Mouse (Mus musculus) heart, embryonic 16.5 days (tissue): Measurements from ENCODE around the gene Gemin5. TPM values are rescaled to one million over a fixed set of nuclear protein-coding genes. Genes with fewer than 3 reads are reported as not detected.
A peak's percentile ranks its signal among the peaks of the same experiment; 100 is the strongest.
"Not testable (repeated sequence)": the region's sequence is repeated elsewhere in the genome, so short reads cannot be mapped to it uniquely, and the experiment has no call there.

ENCODE experiments used
- ATAC-seq: fragments of 200-750 bp; cut with Nextera tagmentation; replicated peaks from 2 replicates; pipeline ENCODE4 v1.8.0; 2017; ENCODE audit warnings: moderate number of reproducible peaks; ENCODE audit not compliant: insufficient read depth, low FRiP score; ENCODE audit errors: extremely low read depth
- H3K27ac ChIP-seq: fragments of 300-500 bp; sonication (generic); 2 replicates; pipeline ENCODE4 v1.5.1; 2014; ENCODE audit warnings: mild to moderate bottlenecking, low read length, control low read depth, moderate library complexity
- H3K27me3 ChIP-seq: fragments of 300-500 bp; sonication (generic); 2 replicates; pipeline ENCODE4 v1.6.1; 2014; ENCODE audit warnings: low read length, mixed read lengths; ENCODE audit not compliant: control insufficient read depth, insufficient read depth
- H3K36me3 ChIP-seq: fragments of 300-500 bp; sonication (generic); 2 replicates; pipeline ENCODE4 v1.6.1; 2014; ENCODE audit not compliant: control insufficient read depth, insufficient read depth
- H3K4me1 ChIP-seq: fragments of 300-500 bp; sonication (generic); 2 replicates; pipeline ENCODE4 v1.6.1; 2014; ENCODE audit warnings: low read length, mixed read lengths; ENCODE audit not compliant: control insufficient read depth, insufficient read depth
- H3K4me2 ChIP-seq: fragments of 300-500 bp; sonication (generic); 2 replicates; pipeline ENCODE4 v1.6.1; 2014; ENCODE audit warnings: low read depth, mild to moderate bottlenecking, control low read depth, low read length
- H3K4me3 ChIP-seq: fragments of 300-500 bp; sonication (generic); 2 replicates; pipeline ENCODE4 v1.5.1; 2014; ENCODE audit warnings: mild to moderate bottlenecking, control low read depth, low read length
- H3K9ac ChIP-seq: fragments of 300-500 bp; sonication (generic); 2 replicates; pipeline ENCODE4 v1.6.1; 2014; ENCODE audit warnings: low read length, control low read depth
- H3K9me3 ChIP-seq: fragments of 300-500 bp; sonication (generic); replicated peaks from 2 replicates; pipeline ENCODE4 v1.6.1; 2016; ENCODE audit warnings: low read length; ENCODE audit not compliant: control insufficient read depth
- WGBS: fragments of 180-500 bp; shearing (Covaris S2); extraction: QIAGEN DNeasy Blood & Tissue Kit; methylation state at CpG from one replicate; pipeline ENCODE4 v1.1.7; 2014; 5-methylcytosine and 5-hydroxymethylcytosine counted together
- polyA plus RNA-seq: library from polyadenylated mRNA; unstranded; fragments of >200 nt; fragmentation: Nextera tagmentation; extraction: Ambion mirVana; gene quantifications from 2 replicates; pipeline ENCODE4 v1.2.1, GENCODE M21; 2015

Gene Gemin5
- 11.5 and 12.4 TPM in 2 replicates for polyA plus RNA-seq

GRCm38 (mm10) chr11:58168167-58168915 is at the start of gene Gemin5:
Gene Gemin5, minus strand, starts transcription at chr11:58168539.
- ATAC-seq = peak; percentile 81
- WGBS = 1% methylated on average over 70 of the region's 71 CpGs
- 0 out of 2 replicates have a peak within 1 kb of the TSS, but pooled peaks have one; percentile 47 for H3K27ac ChIP-seq

GRCm38 (mm10) chr11:58216823-58217222 is 48.5 kb upstream of the Gemin5 start:
- ATAC-seq = no peak
- no peak overlapping the region for H3K4me2 ChIP-seq
- H3K27ac ChIP-seq = no peak overlapping the region
- H3K9me3 ChIP-seq = no peaks in the 10 kb centered on the region
- 79% methylated on average over 6 of the region's 6 CpGs for WGBS
- H3K9ac ChIP-seq = no peak overlapping the region
- H3K36me3 ChIP-seq = no peaks in the 10 kb centered on the region
- no peak overlapping the region for H3K4me3 ChIP-seq
- H3K4me1 ChIP-seq = peaks cover 12% of the 10 kb centered on the region
- no peaks in the 10 kb centered on the region for H3K27me3 ChIP-seq

More at GRCm38 (mm10) chr11:58168167-58168915, at the start of gene Gemin5:
- peak within 1 kb of the TSS; percentile 87 for H3K4me2 ChIP-seq
- H3K36me3 ChIP-seq = peaks cover 26% of the 10 kb centered on the region
- H3K4me1 ChIP-seq = peaks cover 16% of the 10 kb centered on the region
- H3K27me3 ChIP-seq = no peaks in the 10 kb centered on the region
- H3K4me3 ChIP-seq = peak within 1 kb of the TSS; percentile 67
- H3K9ac ChIP-seq = peak within 1 kb of the TSS; percentile 73
- no peaks in the 10 kb centered on the region for H3K9me3 ChIP-seq

- no peaks in the 10 kb centered on the region for H3K36me3 ChIP-seq
- no peak overlapping the region for H3K4me3 ChIP-seq
- no peak overlapping the region for H3K27ac ChIP-seq
- no peak for ATAC-seq
- H3K4me1 ChIP-seq = peaks cover 22% of the 10 kb centered on the region
- no peak overlapping the region for H3K9ac ChIP-seq
- 73% methylated on average over 5 of the region's 5 CpGs for WGBS
- no peaks in the 10 kb centered on the region for H3K27me3 ChIP-seq
- H3K4me2 ChIP-seq = peak overlapping the region; percentile 8
- H3K9me3 ChIP-seq = no peaks in the 10 kb centered on the region
Observed at GRCm38 (mm10) chr11:58215814-58216213, 47.5 kb upstream of the Gemin5 start.

DNA sequence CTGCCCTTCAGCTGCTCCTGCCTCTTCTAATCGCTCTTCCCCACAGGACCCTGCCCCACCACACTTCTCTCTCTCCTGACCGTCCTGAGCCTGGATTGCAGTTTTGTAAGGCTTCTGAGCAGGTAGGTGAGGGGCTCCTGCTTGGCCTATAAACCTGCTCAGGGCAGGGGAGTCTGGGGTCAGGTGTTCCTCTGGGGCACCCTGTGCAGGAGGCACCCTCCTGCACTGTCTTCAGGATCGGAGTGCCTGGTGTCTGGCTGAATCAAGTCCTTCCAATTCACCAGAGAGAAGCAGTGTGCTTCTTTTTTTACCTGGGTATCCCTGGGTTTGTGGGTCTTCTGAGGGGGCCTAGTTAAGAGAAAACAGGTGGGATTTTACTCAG is 46.7 kb upstream of the Gemin5 start:
- H3K9me3 ChIP-seq, ATAC-seq, H3K36me3 ChIP-seq, H3K27me3 ChIP-seq, H3K27ac ChIP-seq: not testable (repeated sequence)
- Histone ChIP-seq H3K9ac (peak overlapping the region; percentile 82), H3K4me3 (peak overlapping the region; percentile 77), H3K4me2 (peak overlapping the region; percentile 80), H3K4me1 (peaks cover 22% of the 10 kb centered on the region)
- WGBS = 13% methylated on average over 1 of the region's 3 CpGs

- Histone ChIP-seq H3K4me3 (peak overlapping the region; percentile 77), H3K4me1 (peaks cover 22% of the 10 kb centered on the region), H3K27me3 (no peaks in the 10 kb centered on the region), H3K4me2 (peak overlapping the region; percentile 80), H3K9me3 (no peaks in the 10 kb centered on the region), H3K27ac (peak overlapping the region; percentile 66), H3K9ac (peak overlapping the region; percentile 82), H3K36me3 (no peaks in the 10 kb centered on the region)
- peak; percentile 74 for ATAC-seq
- 21% methylated on average over 17 of the region's 17 CpGs for WGBS
Observed at GRCm38 (mm10) chr11:58214391-58215048, 46.2 kb upstream of the Gemin5 start.

DNA sequence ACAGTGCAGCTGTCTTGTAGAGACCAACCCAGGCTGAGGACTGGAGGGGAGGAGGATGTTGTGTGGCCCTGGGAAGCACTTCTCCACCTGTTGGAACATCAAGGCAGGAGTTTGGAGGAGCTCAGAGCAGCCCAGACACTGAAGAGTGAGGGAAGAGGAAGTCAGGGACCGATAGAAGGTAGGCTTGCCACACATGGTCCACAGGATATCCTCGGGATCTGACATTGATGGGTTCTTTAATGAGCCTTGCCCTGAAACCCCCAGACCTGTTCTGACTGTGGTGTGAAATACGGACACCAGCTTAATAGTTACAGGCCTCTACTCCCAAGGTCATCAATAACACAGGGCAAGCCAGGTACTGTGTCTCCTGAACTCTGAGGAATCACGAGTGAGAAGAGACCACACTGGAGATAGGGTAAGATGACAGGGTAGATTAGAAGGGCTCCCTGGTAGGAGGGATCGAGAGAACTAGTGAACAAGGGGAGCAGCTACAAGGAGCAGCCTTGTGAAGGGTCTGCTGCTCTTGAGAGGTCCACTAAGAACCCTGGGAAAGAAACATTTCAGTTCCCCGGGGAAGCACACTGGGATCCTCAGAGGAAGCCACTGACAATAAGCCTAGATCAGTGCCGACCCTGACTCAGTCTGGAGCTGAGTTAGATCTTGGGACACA is 45.5 kb upstream of the Gemin5 start:
- no peak for ATAC-seq
- peak overlapping the region; percentile 80; the same call in 1 of the 2 replicates for H3K4me2 ChIP-seq
- no peak overlapping the region for H3K9ac ChIP-seq
- no peaks in the 10 kb centered on the region for H3K9me3 ChIP-seq
- WGBS = 67% methylated on average over 7 of the region's 7 CpGs
- H3K36me3 ChIP-seq = no peaks in the 10 kb centered on the region
- peaks cover 22% of the 10 kb centered on the region for H3K4me1 ChIP-seq
- no peak overlapping the region for H3K27ac ChIP-seq
- no peak overlapping the region for H3K4me3 ChIP-seq
- no peaks in the 10 kb centered on the region for H3K27me3 ChIP-seq

DNA sequence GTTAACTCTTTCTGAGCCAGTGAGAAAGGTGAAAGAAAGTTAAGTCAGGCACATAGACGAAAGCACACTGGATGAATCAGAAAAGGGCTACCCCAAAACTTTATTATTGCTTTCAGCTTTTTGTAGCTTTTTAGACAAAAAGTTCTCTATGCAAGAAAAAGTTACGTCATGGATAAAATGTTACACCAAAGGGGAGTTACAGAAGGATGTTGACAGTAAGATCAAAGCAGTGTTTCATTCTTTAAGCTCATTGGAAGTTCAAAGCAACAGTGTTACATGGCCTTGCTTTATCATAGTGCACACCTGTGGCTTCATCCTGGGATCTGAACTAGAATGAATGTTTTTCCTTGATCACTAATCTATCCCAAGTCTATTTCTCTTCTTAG is 43.3 kb upstream of the Gemin5 start:
- ATAC-seq = no peak

DNA sequence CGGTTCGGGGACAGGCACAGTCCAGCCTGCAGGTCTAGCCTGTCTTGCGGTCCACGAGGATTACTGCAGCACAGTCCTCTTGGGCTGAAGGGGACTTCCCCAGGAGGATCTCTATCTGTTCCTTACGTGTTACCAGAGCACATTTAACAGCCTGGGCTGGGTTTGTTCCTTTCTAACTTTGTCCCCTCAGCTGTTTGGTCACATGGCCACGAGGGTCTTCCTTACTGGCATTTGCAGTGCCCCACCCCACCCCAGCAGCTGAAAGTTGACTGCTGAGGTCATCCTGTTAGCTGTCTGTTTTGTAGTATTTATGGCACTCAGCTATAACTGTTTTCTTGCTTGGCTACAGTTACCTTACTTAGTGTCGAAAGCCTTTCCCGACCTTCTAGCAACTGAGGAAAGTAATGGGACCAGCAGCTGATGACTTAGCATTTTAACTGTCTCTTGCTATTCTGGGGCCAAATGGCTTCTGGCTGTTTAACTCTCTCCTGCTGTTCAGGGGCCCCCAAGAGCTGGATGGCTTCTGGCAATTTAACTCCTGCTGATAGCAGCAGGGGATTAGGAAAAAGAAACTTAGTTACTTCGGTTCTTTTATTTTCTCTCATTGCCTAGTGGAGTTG is 42.8 kb upstream of the Gemin5 start:
- ATAC-seq = peak; percentile 25; the same call in 1 of the 2 replicates
- Histone ChIP-seq H3K9ac (peak overlapping the region; percentile 20; the same call in 1 of the 2 replicates), H3K9me3 (no peaks in the 10 kb centered on the region), H3K4me1 (peaks cover 22% of the 10 kb centered on the region), H3K27me3 (no peaks in the 10 kb centered on the region), H3K36me3 (0 out of 2 replicates have a peak, but pooled peaks cover 3% of the 10 kb centered on the region), H3K4me2 (peak overlapping the region; percentile 32), H3K4me3 (no peak overlapping the region), H3K27ac (peak overlapping the region; percentile 29)
- 18% methylated on average over 9 of the region's 9 CpGs for WGBS

More for the DNA sequence above, 43.3 kb upstream of the Gemin5 start:
- H3K27ac ChIP-seq = peak overlapping the region; percentile 29; the same call in 1 of the 2 replicates
- H3K4me2 ChIP-seq = peak overlapping the region; percentile 32; the same call in 1 of the 2 replicates
- 0 out of 2 replicates have a peak, but pooled peaks cover 3% of the 10 kb centered on the region for H3K36me3 ChIP-seq
- 47% methylated on average over 2 of the region's 2 CpGs for WGBS
- H3K9ac ChIP-seq = 0 out of 2 replicates have a peak overlapping the region, but pooled peaks have one; percentile 20
- peaks cover 22% of the 10 kb centered on the region for H3K4me1 ChIP-seq
- no peaks in the 10 kb centered on the region for H3K27me3 ChIP-seq
- no peaks in the 10 kb centered on the region for H3K9me3 ChIP-seq
- H3K4me3 ChIP-seq = no peak overlapping the region
